Mouse (Mus musculus): ENCODE data around the gene B130006D01Rik. TPM values are rescaled to one million over a fixed set of nuclear protein-coding genes. Genes with fewer than 3 reads are reported as not detected.

B130006D01Rik gene
- polyA plus RNA-seq, 1 experiment = 0.09 TPM

DNA sequence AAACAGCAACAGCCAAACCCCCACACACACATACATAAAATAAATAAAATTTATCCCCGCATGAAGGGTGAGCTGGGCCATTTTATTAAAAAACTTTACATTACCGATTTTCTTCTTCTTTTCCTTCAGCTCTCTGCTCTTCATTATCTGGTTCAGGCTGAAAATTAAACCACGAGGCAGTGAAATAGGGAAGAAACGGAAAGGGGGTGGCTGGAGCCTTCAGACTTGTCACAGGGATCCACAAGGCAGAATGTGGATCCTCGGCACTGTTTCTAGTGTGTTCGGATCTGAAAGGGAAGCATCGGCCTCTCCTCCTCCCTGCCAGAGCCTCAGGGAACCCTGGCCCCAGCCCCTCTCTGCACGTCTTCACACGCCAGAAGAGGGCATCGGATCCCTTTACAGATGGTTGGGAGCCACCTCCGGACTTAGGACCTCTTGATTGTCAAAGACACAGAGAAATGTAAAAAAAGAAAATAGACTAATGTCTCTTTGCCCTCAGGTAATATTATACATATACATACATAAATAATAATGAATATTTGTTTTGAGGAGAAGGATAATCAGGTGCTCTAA, 36.2 kb upstream of the B130006D01Rik start:
- TF ChIP-seq POLR2A (IDR thresholded peaks at IDR 0.05; ENCODE audit: control insufficient read depth, low read depth, low read length) (no peak), CTCF (IDR thresholded peaks at IDR 0.05; ENCODE audit: control insufficient read depth, insufficient read depth, insufficient replicate concordance, low read depth, low read length) (no peak)
- H3K4me3 ChIP-seq (ENCODE audit: control insufficient read depth, low read depth, low read length) = no peak overlapping the region
- no peak overlapping the region for H3K27ac ChIP-seq (ENCODE audit: control insufficient read depth, insufficient read depth, low read depth, low read length)
- no peaks in the 10 kb centered on the region for H3K36me3 ChIP-seq (ENCODE audit: control insufficient read depth, insufficient read depth, low read length)
- no peaks in the 10 kb centered on the region for H3K27me3 ChIP-seq (ENCODE audit: control insufficient read depth, insufficient read depth, low read length)
- H3K4me1 ChIP-seq (ENCODE audit: control insufficient read depth, insufficient read depth, low read length) = no peaks in the 10 kb centered on the region

DNA sequence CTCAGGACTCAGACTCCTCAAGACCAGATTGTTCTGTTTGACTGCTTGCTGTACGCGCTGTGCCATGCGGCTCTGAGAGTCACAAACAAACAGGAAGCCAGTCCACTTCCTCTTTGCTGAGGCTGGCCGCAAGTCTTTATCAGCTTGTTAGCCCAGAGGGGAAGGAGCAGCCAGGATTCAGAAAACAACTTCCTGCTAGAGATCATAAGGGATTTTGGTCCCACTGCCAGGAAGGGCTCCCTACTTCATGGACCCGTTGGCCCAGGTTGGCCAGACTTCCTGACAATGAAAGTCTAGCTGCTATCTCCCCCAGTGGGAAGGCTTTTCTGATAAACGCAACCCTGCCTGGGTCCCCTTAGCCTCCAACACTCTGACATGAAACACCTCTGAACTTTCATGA, 34.9 kb upstream of the B130006D01Rik start:
- Histone ChIP-seq H3K36me3 (ENCODE audit: control insufficient read depth, insufficient read depth, low read length) (no peaks in the 10 kb centered on the region), H3K27me3 (ENCODE audit: control insufficient read depth, insufficient read depth, low read length) (no peaks in the 10 kb centered on the region), H3K4me3 (ENCODE audit: control insufficient read depth, low read depth, low read length) (no peak overlapping the region), H3K4me1 (ENCODE audit: control insufficient read depth, insufficient read depth, low read length) (no peaks in the 10 kb centered on the region), H3K27ac (ENCODE audit: control insufficient read depth, insufficient read depth, low read depth, low read length) (no peak overlapping the region)
- TF ChIP-seq POLR2A (IDR thresholded peaks at IDR 0.05; ENCODE audit: control insufficient read depth, low read depth, low read length) (no peak), CTCF (IDR thresholded peaks at IDR 0.05; ENCODE audit: control insufficient read depth, insufficient read depth, insufficient replicate concordance, low read depth, low read length) (no peak)

DNA sequence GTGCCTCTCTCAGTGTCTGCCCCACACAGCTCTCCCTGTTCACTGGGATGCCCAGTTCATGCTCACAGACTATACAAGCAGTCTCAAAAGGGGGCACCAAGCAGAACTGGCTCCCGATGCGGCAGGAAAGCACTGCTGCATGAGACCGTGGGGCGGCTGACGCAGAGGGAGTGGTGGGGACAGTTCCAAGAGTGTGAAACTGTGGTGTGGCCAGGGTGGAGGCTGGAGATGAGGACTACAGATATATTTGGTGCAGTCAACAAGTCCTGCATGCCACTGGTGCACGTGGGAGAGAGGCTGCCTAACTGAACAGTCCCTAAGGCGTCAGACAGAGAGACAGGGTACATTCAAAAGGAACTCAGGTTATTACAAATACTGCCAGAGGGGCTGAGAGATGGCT, 34.4 kb upstream of the B130006D01Rik start:
- Histone ChIP-seq H3K4me1 (ENCODE audit: control insufficient read depth, insufficient read depth, low read length) (no peaks in the 10 kb centered on the region), H3K27ac (ENCODE audit: control insufficient read depth, insufficient read depth, low read depth, low read length) (no peak overlapping the region)

DNA sequence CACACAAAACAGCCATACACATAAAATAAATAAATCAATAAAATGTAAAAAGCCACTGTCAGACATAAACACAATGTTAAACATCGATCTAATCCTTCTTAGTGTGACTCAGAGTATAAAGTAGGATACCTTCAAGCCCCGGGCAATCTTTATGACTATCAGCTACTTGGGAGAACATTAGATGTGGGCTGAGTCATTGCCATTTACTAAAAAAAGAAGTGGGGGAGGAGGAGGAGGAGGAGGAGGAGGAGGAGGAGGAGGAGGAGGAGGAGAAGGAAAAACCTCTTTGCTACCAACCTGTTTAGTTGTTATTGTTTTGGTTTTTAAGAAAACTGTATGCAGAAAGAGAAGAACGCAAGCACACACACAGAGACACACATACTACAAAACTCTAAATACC, 33.8 kb upstream of the B130006D01Rik start:
- no peaks in the 10 kb centered on the region for H3K4me1 ChIP-seq (ENCODE audit: control insufficient read depth, insufficient read depth, low read length)
- H3K36me3 ChIP-seq (ENCODE audit: control insufficient read depth, insufficient read depth, low read length) = no peaks in the 10 kb centered on the region
- no peaks in the 10 kb centered on the region for H3K27me3 ChIP-seq (ENCODE audit: control insufficient read depth, insufficient read depth, low read length)
- H3K27ac ChIP-seq (ENCODE audit: control insufficient read depth, insufficient read depth, low read depth, low read length) = no peak overlapping the region
- H3K4me3 ChIP-seq (ENCODE audit: control insufficient read depth, low read depth, low read length) = no peak overlapping the region
- TF ChIP-seq POLR2A (IDR thresholded peaks at IDR 0.05; ENCODE audit: control insufficient read depth, low read depth, low read length) = no peak
- TF ChIP-seq CTCF (IDR thresholded peaks at IDR 0.05; ENCODE audit: control insufficient read depth, insufficient read depth, insufficient replicate concordance, low read depth, low read length) = no peak

More for the DNA sequence above, 34.4 kb upstream of the B130006D01Rik start:
- H3K36me3 ChIP-seq (ENCODE audit: control insufficient read depth, insufficient read depth, low read length) = no peaks in the 10 kb centered on the region
- no peak overlapping the region for H3K4me3 ChIP-seq (ENCODE audit: control insufficient read depth, low read depth, low read length)
- TF ChIP-seq CTCF (IDR thresholded peaks at IDR 0.05; ENCODE audit: control insufficient read depth, insufficient read depth, insufficient replicate concordance, low read depth, low read length) = no peak
- TF ChIP-seq POLR2A (IDR thresholded peaks at IDR 0.05; ENCODE audit: control insufficient read depth, low read depth, low read length) = no peak
- no peaks in the 10 kb centered on the region for H3K27me3 ChIP-seq (ENCODE audit: control insufficient read depth, insufficient read depth, low read length)

DNA sequence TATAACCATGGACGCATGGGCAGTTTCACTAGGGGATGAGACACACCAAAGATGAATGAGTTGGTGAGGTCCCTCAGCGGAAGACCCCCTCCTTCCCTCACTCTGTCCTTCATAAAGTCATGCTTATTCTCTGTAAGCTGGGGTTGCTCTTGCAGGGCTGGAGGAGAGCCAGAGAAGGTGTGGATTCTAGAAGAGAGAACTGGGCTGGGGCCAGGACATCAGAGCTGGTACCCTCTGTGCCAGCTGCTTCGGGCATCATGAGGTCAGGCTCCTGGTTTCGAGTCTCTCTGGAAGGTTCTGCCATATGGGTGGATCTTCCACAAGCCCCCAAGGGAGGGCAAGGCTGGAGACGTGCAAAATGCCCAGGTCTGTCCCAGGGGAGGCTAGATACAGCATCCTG, 24.8 kb upstream of the B130006D01Rik start:
- no peak overlapping the region for H3K27ac ChIP-seq (ENCODE audit: control insufficient read depth, insufficient read depth, low read depth, low read length)
- no peaks in the 10 kb centered on the region for H3K4me1 ChIP-seq (ENCODE audit: control insufficient read depth, insufficient read depth, low read length)
- TF ChIP-seq CTCF (IDR thresholded peaks at IDR 0.05; ENCODE audit: control insufficient read depth, insufficient read depth, insufficient replicate concordance, low read depth, low read length) (no peak), POLR2A (IDR thresholded peaks at IDR 0.05; ENCODE audit: control insufficient read depth, low read depth, low read length) (no peak)
- H3K27me3 ChIP-seq (ENCODE audit: control insufficient read depth, insufficient read depth, low read length) = no peaks in the 10 kb centered on the region
- H3K4me3 ChIP-seq (ENCODE audit: control insufficient read depth, low read depth, low read length) = no peak overlapping the region
- no peaks in the 10 kb centered on the region for H3K36me3 ChIP-seq (ENCODE audit: control insufficient read depth, insufficient read depth, low read length)

DNA sequence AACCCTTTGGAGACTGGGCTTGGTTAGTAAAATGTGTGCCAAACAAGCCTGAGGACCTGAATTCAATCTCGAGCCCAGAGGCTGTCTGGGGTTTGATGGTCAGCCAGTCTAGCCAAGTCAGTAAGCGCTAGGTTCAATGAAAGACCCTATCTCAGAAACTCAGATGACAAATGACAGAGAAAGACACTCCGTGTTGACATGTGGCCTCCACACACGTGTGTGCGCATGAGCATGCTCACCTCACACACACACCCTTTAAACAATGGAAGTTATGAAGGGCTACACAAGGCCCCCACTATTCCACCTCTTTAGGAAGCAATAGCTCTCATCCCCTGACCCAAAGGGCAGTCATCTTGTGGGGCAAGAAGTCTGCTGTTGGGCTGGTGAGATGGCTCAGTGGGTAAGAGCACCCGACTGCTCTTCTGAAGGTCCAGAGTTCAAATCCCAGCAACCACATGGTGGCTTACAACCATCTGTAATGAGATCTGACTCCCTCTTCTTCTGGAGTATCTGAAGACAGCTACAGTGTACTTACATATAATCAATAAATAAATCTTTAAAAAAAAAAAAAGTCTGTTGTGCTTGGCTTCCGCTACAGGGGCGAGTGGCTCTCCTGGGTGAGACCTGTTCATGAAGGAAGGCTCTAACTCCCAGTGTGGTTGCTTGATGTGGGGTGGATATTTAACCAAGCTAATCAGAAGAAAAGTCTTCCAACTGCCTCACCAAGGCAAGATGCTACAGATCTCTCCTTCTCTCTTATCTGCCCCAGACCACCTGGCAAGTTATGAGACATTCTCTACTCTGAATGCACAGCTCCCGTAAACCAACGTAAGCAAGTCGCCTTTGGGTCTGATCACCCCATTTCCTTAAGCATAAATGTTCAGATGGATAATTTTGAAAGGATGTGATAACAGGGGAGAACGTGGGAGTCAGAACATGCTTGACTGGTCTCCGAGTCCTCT, 22.3 kb upstream of the B130006D01Rik start:
- no peak overlapping the region for H3K4me3 ChIP-seq (ENCODE audit: control insufficient read depth, low read depth, low read length)
- TF ChIP-seq POLR2A (IDR thresholded peaks at IDR 0.05; ENCODE audit: control insufficient read depth, low read depth, low read length) = no peak
- TF ChIP-seq CTCF (IDR thresholded peaks at IDR 0.05; ENCODE audit: control insufficient read depth, insufficient read depth, insufficient replicate concordance, low read depth, low read length) = no peak
- no peaks in the 10 kb centered on the region for H3K4me1 ChIP-seq (ENCODE audit: control insufficient read depth, insufficient read depth, low read length)
- H3K27ac ChIP-seq (ENCODE audit: control insufficient read depth, insufficient read depth, low read depth, low read length) = no peak overlapping the region
- no peaks in the 10 kb centered on the region for H3K36me3 ChIP-seq (ENCODE audit: control insufficient read depth, insufficient read depth, low read length)
- H3K27me3 ChIP-seq (ENCODE audit: control insufficient read depth, insufficient read depth, low read length) = no peaks in the 10 kb centered on the region
